Mouse (Mus musculus) megakaryocyte-erythroid progenitor cell, adult 5-6 weeks (primary cell): ENCODE data around the gene Itgb1bp2. TPM values are rescaled to one million over a fixed set of nuclear protein-coding genes. Genes with fewer than 3 reads are reported as not detected.

Experiments used
- total RNA-seq, 2 experiments: library from RNA; stranded (forward) in 1 of 2; stranded (reverse) in 1 of 2; fragments of 200-1000, 215-1000 nt in 1 of 2; fragments of >200 nt in 1 of 2; fragmentation: Nextera tagmentation in 1 of 2; gene quantifications; 2 replicates each; pipeline ENCODE4 v1.2.3; 2014 to 2017

Gene Itgb1bp2
- total RNA-seq, 2 experiments from 2014 or later = 5.2 TPM; not detected in 1

Other genes with a start within 250 kb of the Itgb1bp2 start
- 29.7 and 36.6 TPM in 2 replicates for gene Snx12, start 226.5 kb upstream of the Itgb1bp2 start, total RNA-seq (2014; fragmentation: Nextera tagmentation)
- 34.0 and 38.6 TPM in 2 replicates for gene Snx12, start 226.5 kb upstream of the Itgb1bp2 start, total RNA-seq (2017)
- gene Foxo4, start 194.6 kb upstream of the Itgb1bp2 start, total RNA-seq (2014; fragmentation: Nextera tagmentation) = 9.8 and 12.6 TPM in 2 replicates
- gene Foxo4, start 194.6 kb upstream of the Itgb1bp2 start, total RNA-seq (2017) = 11.2 and 11.5 TPM in 2 replicates
- 1.3 TPM in 1 of 2 replicates, not detected in the other for gene Gm614, start 185.1 kb upstream of the Itgb1bp2 start, total RNA-seq (2014; fragmentation: Nextera tagmentation)
- 2.4 TPM in 1 of 2 replicates, not detected in the other for gene Gm614, start 185.1 kb upstream of the Itgb1bp2 start, total RNA-seq (2017)
- gene Il2rg, start 180.8 kb upstream of the Itgb1bp2 start, total RNA-seq (2014; fragmentation: Nextera tagmentation) = 24.2 and 39.3 TPM in 2 replicates
- gene Il2rg, start 180.8 kb upstream of the Itgb1bp2 start, total RNA-seq (2017) = 18.4 and 41.4 TPM in 2 replicates
- not detected in 2 replicates for gene Gm20489, start 180.1 kb upstream of the Itgb1bp2 start, total RNA-seq (2014; fragmentation: Nextera tagmentation)
- not detected in 2 replicates for gene Gm20489, start 180.1 kb upstream of the Itgb1bp2 start, total RNA-seq (2017)
- 71.6 and 80.7 TPM in 2 replicates for gene Med12, start 175.1 kb upstream of the Itgb1bp2 start, total RNA-seq (2014; fragmentation: Nextera tagmentation)
- 33.1 and 34.7 TPM in 2 replicates for gene Med12, start 175.1 kb upstream of the Itgb1bp2 start, total RNA-seq (2017)
- gene Nlgn3, start 149.9 kb upstream of the Itgb1bp2 start, total RNA-seq (2014; fragmentation: Nextera tagmentation) = 0.07 TPM in 1 of 2 replicates, not detected in the other
- not detected in 2 replicates for gene Nlgn3, start 149.9 kb upstream of the Itgb1bp2 start, total RNA-seq (2017)
- gene Gjb1, start 72.7 kb upstream of the Itgb1bp2 start, total RNA-seq (2014; fragmentation: Nextera tagmentation) = not detected in 2 replicates
- gene Gjb1, start 72.7 kb upstream of the Itgb1bp2 start, total RNA-seq (2017) = not detected in 2 replicates
- 46.3 and 84.1 TPM in 2 replicates for gene Zmym3, start 28.2 kb upstream of the Itgb1bp2 start, total RNA-seq (2014; fragmentation: Nextera tagmentation)
- 28.7 and 52.7 TPM in 2 replicates for gene Zmym3, start 28.2 kb upstream of the Itgb1bp2 start, total RNA-seq (2017)
- gene Nono, start 19.8 kb upstream of the Itgb1bp2 start, total RNA-seq (2014; fragmentation: Nextera tagmentation) = 264 and 296 TPM in 2 replicates
- 572 and 583 TPM in 2 replicates for gene Nono, start 19.8 kb upstream of the Itgb1bp2 start, total RNA-seq (2017)
- 45.3 and 55.7 TPM in 2 replicates for gene Taf1, start 83.6 kb downstream of the Itgb1bp2 start, total RNA-seq (2014; fragmentation: Nextera tagmentation)
- 75.8 and 103 TPM in 2 replicates for gene Taf1, start 83.6 kb downstream of the Itgb1bp2 start, total RNA-seq (2017)
- 218 and 280 TPM in 2 replicates for gene Ogt, start 191.0 kb downstream of the Itgb1bp2 start, total RNA-seq (2014; fragmentation: Nextera tagmentation)
- 70.8 and 93.6 TPM in 2 replicates for gene Ogt, start 191.0 kb downstream of the Itgb1bp2 start, total RNA-seq (2017)